Mouse (Mus musculus): Measurements from ENCODE around the gene Filip1l. TPM values are rescaled to one million over a fixed set of nuclear protein-coding genes. Genes with fewer than 3 reads are reported as not detected.

Filip1l gene
- polyA plus RNA-seq, 1 experiment from 2014 or later = 2.3 TPM

GRCm38 (mm10) chr16:57611768-57612167 lies 258.9 kb downstream of the Filip1l start:
- Histone ChIP-seq H3K4me1 (peaks cover 5% of the 10 kb centered on the region; the same call in 1 of the 2 replicates), H3K36me3 (no peaks in the 10 kb centered on the region), H3K9ac (replicated peaks) (no peak overlapping the region), H3K9me3 (no peaks in the 10 kb centered on the region), H3K27me3 (no peaks in the 10 kb centered on the region), H3K27ac (replicated peaks) (no peak overlapping the region), H3K4me2 (replicated peaks) (no peak overlapping the region), H3K4me3 (no peak overlapping the region)
- no peak for ATAC-seq (replicated peaks)
- WGBS = 0% methylated on average over 1 of the region's 1 CpGs

Other genes starting within 250 kb of the Filip1l start
- 54.3 and 55.9 TPM in 2 replicates for gene Tomm70a, start 231.4 kb upstream of the Filip1l start, polyA plus RNA-seq (2015; fragmentation: Nextera tagmentation; extraction: Ambion mirVana)
- 37.7 and 41.1 TPM in 2 replicates for gene Nit2, start 185.8 kb upstream of the Filip1l start, polyA plus RNA-seq (2015; fragmentation: Nextera tagmentation; extraction: Ambion mirVana)
- 33.7 and 34.6 TPM in 2 replicates for gene Tbc1d23, start 121.6 kb upstream of the Filip1l start, polyA plus RNA-seq (2015; fragmentation: Nextera tagmentation; extraction: Ambion mirVana)
- 0.18 and 0.43 TPM in 2 replicates for gene Tmem30c, start 60.2 kb upstream of the Filip1l start, polyA plus RNA-seq (2015; fragmentation: Nextera tagmentation; extraction: Ambion mirVana)